Mouse (Mus musculus) midbrain, embryonic 16.5 days (tissue): ENCODE measurements around the gene Ndufa6. TPM values are rescaled to one million over a fixed set of nuclear protein-coding genes. Genes with fewer than 3 reads are reported as not detected.
"Not testable (repeated sequence)": the region's sequence is repeated elsewhere in the genome, so short reads cannot be mapped to it uniquely, and the experiment has no call there.

Experiments used
- ATAC-seq: fragments of 200-750 bp; cut with Nextera tagmentation; 2 replicates; pipeline ENCODE4 v1.8.0; 2017; ENCODE audit warnings: moderate TSS enrichment
- H3K27ac ChIP-seq: fragments of 300-500 bp; sonication (generic); 2 replicates; pipeline ENCODE4 v1.5.1; 2014; ENCODE audit warnings: mild to moderate bottlenecking, low read length, mixed read lengths
- H3K27me3 ChIP-seq: fragments of 300-500 bp; sonication (generic); 2 replicates; pipeline ENCODE4 v1.6.1; 2014; ENCODE audit warnings: low read depth, low read length, mixed read lengths; ENCODE audit not compliant: control insufficient read depth, insufficient read depth
- H3K36me3 ChIP-seq: fragments of 300-500 bp; sonication (generic); 2 replicates; pipeline ENCODE4 v1.6.1; 2014; ENCODE audit warnings: mild to moderate bottlenecking, low read length, moderate library complexity, mixed read lengths; ENCODE audit not compliant: control insufficient read depth, insufficient read depth
- H3K4me1 ChIP-seq: fragments of 300-500 bp; sonication (generic); 2 replicates; pipeline ENCODE4 v1.6.1; 2014; ENCODE audit warnings: mild to moderate bottlenecking, low read length, mixed read lengths; ENCODE audit not compliant: control insufficient read depth, insufficient read depth
- H3K4me2 ChIP-seq: fragments of 300-500 bp; sonication (generic); 2 replicates; pipeline ENCODE4 v1.6.1; 2014; ENCODE audit warnings: mild to moderate bottlenecking, low read length, mixed read lengths
- H3K4me3 ChIP-seq: fragments of 300-500 bp; sonication (generic); 2 replicates; pipeline ENCODE4 v1.5.1; 2014; ENCODE audit warnings: low read depth, mild to moderate bottlenecking, low read length, moderate library complexity, mixed read lengths
- H3K9ac ChIP-seq: fragments of 300-500 bp; sonication (generic); 2 replicates; pipeline ENCODE4 v1.6.1; 2014; ENCODE audit warnings: low read depth, low read length, mixed read lengths
- H3K9me3 ChIP-seq: fragments of 300-500 bp; sonication (generic); replicated peaks from 2 replicates; pipeline ENCODE4 v1.6.1; 2014; ENCODE audit warnings: mild to moderate bottlenecking, low read length, mixed read lengths; ENCODE audit not compliant: control insufficient read depth, poor library complexity, severe bottlenecking
- WGBS: fragments of 180-500 bp; shearing (Covaris S2); extraction: QIAGEN DNeasy Blood & Tissue Kit; methylation state at CpG from one replicate; pipeline ENCODE4 v1.1.7; 2014; 5-methylcytosine and 5-hydroxymethylcytosine counted together
- polyA plus RNA-seq: library from polyadenylated mRNA; unstranded; fragments of >200 nt; fragmentation: Nextera tagmentation; extraction: Ambion mirVana; gene quantifications from 2 replicates; pipeline ENCODE4 v1.2.1, GENCODE M21; 2015

Ndufa6 gene
- polyA plus RNA-seq: 321 and 346 TPM in 2 replicates

DNA sequence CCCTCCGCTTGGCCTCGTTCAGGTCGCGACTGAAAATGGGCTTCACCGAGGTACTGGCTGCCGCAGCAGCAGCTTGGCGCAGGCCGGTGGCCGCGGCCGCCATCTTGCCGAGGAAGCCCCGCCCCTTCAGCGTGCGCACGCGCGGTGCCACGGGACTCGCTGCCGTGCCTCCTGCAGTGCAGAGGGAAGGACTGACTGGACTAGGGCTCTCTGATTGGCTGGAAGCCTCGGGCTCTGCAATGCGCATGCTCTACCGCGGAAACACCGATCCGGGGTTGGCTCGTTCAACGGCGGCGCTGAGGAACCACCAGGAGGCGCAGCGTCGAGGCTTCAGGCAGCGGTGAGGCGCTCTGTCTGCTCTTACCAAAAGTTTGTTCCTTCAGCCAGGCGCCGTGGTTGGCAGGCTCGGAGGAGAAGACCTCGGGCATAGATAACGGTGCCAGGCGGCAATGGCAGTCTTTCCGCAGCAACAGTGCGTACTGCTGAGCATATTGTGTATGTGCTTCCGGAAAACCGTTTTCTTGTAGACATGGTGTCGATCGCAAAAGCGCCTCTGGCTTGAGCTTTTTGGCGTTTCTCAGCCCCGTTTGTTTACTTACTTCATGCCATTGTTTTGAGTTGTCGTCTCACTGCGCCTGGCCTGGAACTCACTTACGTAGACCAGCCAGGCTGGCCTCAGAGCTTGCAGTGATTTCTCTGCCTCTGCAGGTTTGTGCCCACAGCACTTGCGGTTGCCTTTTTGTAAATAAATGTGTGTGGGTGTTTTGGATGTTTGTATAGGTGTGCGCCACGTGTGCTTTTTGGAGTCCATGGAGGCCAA is at the start of gene Ndufa6:
TSS of gene Ndufa6 (minus strand) at position 197 of the 820 bp plus-strand sequence.
- no peaks in the 10 kb centered on the region for H3K9me3 ChIP-seq
- peak within 1 kb of the TSS; percentile 84 for H3K27ac ChIP-seq
- WGBS: 2% methylated on average over 57 of the region's 57 CpGs
- ATAC-seq: peak; percentile 99
- no peaks in the 10 kb centered on the region for H3K36me3 ChIP-seq
- peak within 1 kb of the TSS; percentile 96 for H3K4me2 ChIP-seq
- H3K27me3 ChIP-seq: no peaks in the 10 kb centered on the region
- H3K9ac ChIP-seq: peak within 1 kb of the TSS; percentile 86
- peaks cover 21% of the 10 kb centered on the region for H3K4me1 ChIP-seq
- H3K4me3 ChIP-seq: peak within 1 kb of the TSS; percentile 75

DNA sequence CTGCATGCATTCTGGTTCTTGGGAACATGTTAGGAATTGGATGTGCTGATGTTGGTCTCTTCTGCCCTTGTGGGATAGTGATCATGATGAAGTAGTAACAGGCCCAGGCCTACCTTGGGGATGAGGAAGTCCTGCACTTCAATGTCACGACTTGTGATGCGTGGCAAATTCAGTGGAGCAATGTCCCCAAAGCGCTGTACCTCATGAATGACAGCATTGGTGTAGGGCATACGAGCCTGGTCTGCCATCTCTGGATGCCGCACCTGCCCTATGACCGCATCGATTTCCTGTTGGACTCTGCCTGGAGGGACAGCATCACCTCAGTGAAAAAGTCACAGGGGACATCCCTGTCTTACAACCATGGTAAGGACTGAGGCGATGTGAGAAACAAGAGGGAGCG is 49.5 kb upstream of the Ndufa6 start:
- H3K4me3 ChIP-seq: no peak overlapping the region
- H3K27me3 ChIP-seq: no peaks in the 10 kb centered on the region
- no peaks in the 10 kb centered on the region for H3K4me1 ChIP-seq
- no peak overlapping the region for H3K4me2 ChIP-seq
- H3K27ac ChIP-seq: no peak overlapping the region
- ATAC-seq: no peak
- no peaks in the 10 kb centered on the region for H3K36me3 ChIP-seq
- no peak overlapping the region for H3K9ac ChIP-seq
- WGBS: 96% methylated on average over 9 of the region's 9 CpGs
- H3K9me3 ChIP-seq: no peaks in the 10 kb centered on the region

DNA sequence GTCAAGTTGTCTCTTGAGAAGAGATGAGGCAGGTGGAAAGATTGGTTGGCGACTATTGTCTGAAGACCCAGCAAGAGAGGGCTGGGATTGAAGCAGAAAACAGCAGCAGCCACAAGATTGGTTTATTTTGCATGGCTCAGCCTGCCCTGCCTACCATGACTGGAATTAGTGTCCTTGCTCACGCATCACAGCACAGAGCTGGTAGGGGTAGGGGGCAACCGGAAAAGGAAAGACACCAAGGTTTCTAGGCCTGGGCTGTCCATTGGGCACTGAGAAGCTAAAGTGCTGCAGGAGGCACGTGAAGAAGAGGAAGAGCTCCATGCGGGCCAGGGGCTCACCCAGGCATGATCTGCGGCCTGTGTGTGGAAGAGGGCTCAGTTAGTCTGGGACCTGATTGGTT is 48.6 kb upstream of the Ndufa6 start:
- H3K4me3 ChIP-seq: no peak overlapping the region
- no peak for ATAC-seq
- H3K27me3 ChIP-seq: no peaks in the 10 kb centered on the region
- H3K4me1 ChIP-seq: no peaks in the 10 kb centered on the region
- 83% methylated on average over 6 of the region's 6 CpGs for WGBS
- H3K4me2 ChIP-seq: no peak overlapping the region
- H3K9me3 ChIP-seq: no peaks in the 10 kb centered on the region
- H3K27ac ChIP-seq: no peak overlapping the region
- H3K9ac ChIP-seq: no peak overlapping the region
- no peaks in the 10 kb centered on the region for H3K36me3 ChIP-seq

DNA sequence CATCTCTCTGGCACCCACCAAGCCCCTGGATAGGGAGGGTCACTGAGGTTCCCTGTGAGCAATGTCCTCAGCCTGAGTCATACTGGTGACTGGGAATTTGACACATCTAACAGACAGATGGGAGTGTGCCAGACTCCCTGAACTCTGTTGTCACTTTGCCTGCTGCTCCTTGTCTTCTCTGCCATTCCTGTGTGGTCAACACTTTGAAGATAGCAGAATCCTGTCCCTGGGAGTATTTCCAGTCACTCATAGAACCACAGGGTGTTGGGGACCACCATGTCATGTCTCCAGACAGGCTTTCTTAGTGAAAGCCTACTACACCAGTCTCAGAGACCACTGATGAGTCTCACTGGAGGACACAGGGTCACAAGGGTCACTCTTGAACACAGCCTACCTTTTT is 48.0 kb upstream of the Ndufa6 start:
- H3K9me3 ChIP-seq: no peaks in the 10 kb centered on the region
- H3K4me1 ChIP-seq: no peaks in the 10 kb centered on the region
- H3K27me3 ChIP-seq: no peaks in the 10 kb centered on the region
- H3K4me3 ChIP-seq: no peak overlapping the region
- H3K36me3 ChIP-seq: no peaks in the 10 kb centered on the region
- H3K4me2 ChIP-seq: no peak overlapping the region
- no peak overlapping the region for H3K27ac ChIP-seq
- no peak overlapping the region for H3K9ac ChIP-seq
- ATAC-seq: no peak

DNA sequence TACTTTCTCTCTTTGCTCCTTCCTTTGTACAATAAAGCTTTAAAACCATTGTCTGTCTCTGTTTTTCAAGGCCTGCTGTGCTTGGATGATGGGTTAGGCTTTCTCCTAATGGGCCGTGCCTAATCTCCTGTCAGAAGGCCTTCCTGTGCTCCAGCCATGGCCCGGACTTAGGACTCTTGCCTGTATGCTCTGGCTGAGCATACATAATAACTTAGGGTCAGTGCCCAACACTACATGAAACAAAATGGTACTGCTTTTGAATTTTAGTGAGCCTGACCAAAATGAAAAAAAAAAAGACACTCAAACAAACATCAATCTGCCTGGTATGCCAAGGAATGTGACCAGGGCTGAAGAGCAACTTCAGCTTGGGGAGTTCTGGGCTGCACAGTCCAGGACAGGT is 47.4 kb upstream of the Ndufa6 start:
- H3K27ac ChIP-seq: no peak overlapping the region
- H3K27me3 ChIP-seq: no peaks in the 10 kb centered on the region
- no peaks in the 10 kb centered on the region for H3K9me3 ChIP-seq
- H3K36me3 ChIP-seq: no peaks in the 10 kb centered on the region
- no peak overlapping the region for H3K4me3 ChIP-seq
- no peak overlapping the region for H3K4me2 ChIP-seq
- no peak for ATAC-seq
- 31% methylated on average over 2 of the region's 2 CpGs for WGBS
- no peak overlapping the region for H3K9ac ChIP-seq
- H3K4me1 ChIP-seq: no peaks in the 10 kb centered on the region

DNA sequence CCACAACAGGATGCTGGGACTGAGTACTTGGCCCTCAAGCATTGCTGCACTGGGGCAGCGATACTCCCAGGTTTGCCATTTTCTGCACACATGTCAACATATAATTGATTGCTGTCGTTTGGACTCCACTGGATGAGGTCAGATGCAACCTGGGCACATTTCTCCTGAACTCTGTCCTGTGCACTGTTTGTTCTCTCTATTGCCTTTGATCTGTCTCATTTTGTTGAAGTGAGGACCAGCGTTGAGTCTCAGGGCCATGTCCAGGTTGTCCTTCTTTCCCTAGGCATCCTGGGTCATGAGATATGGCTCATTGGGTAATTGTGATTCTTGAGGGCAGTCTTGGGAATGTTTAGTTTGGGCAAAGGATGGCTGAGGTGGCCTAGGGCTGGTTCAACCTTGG is 41.8 kb upstream of the Ndufa6 start:
- ATAC-seq, H3K27ac ChIP-seq, H3K4me3 ChIP-seq, H3K4me1 ChIP-seq, H3K9me3 ChIP-seq, H3K9ac ChIP-seq, H3K36me3 ChIP-seq, H3K4me2 ChIP-seq, H3K27me3 ChIP-seq: not testable (repeated sequence)
- WGBS: 93% methylated on average over 3 of the region's 3 CpGs

DNA sequence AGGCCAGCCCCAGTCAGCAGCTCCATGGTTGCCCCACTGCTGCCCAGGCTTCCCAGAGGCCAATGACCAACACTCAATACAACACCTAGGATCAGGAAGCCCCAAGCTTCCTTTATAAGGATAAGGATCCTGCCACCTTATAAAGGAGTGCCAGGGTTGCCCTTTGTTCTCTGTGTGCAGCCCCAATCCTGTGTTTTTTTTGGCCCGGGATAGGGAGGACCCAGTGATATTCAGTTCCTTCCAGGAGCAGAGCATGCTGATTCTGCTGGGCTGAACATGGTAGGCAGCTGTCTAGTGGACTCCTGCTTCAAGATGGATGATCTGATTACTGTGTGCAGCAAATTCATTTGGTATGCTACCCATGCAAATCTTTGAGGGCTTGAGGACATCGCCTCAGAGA is 39.8 kb upstream of the Ndufa6 start, which contains the start of gene Cyp2d11:
TSS of gene Cyp2d11 (minus strand) at position 101 of the 400 bp plus-strand sequence.
- 98% methylated on average over 2 of the region's 2 CpGs for WGBS
- H3K9ac ChIP-seq, H3K4me2 ChIP-seq, H3K9me3 ChIP-seq, H3K36me3 ChIP-seq, H3K4me3 ChIP-seq, H3K4me1 ChIP-seq, H3K27me3 ChIP-seq, H3K27ac ChIP-seq, ATAC-seq: not testable (repeated sequence)

DNA sequence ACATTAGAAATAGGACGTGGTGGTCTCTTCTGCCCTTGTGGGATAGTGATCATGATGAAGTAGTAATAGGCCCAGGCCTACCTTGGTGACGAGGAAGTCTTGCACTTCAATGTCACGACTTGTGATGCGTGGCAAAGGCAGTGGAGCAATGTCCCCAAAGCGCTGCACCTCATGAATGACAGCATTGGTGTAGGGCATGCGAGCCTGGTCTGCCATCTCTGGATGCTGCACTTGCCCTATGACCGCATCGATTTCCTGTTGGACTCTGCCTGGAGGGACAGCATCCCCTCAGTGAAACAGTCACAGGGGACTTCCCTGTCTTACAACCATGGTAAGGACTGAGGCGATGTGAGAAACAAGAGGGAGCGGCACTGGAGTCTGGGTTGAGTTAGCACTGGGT is 35.8 kb upstream of the Ndufa6 start:
- H3K27me3 ChIP-seq, H3K9ac ChIP-seq, H3K4me2 ChIP-seq, H3K27ac ChIP-seq, H3K36me3 ChIP-seq, ATAC-seq, H3K4me3 ChIP-seq, H3K9me3 ChIP-seq, H3K4me1 ChIP-seq: not testable (repeated sequence)
- WGBS: 95% methylated on average over 10 of the region's 10 CpGs

DNA sequence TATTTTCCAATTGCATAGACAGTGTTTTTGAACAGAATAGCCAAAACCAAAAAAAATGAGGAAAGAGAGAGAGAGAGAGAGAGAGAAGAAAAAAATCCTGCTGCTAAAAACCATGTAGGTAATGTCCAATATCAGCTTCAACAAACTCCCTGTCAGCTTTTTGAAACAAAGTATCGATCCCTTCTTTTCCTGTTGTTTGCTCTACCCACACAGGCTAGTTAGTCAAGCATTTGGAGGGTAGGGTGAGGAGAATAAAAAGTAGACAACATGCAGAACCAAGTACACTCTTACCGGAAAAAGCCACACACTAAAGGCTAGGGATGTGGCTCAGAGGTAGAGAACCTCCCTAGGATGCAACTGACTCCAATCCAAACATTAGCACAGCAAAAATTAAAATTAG is 31.6 kb upstream of the Ndufa6 start:
- Histone ChIP-seq H3K9ac (no peak overlapping the region), H3K4me3 (no peak overlapping the region), H3K36me3 (no peaks in the 10 kb centered on the region), H3K27ac (no peak overlapping the region), H3K9me3 (no peaks in the 10 kb centered on the region), H3K27me3 (no peaks in the 10 kb centered on the region), H3K4me1 (peaks cover 3% of the 10 kb centered on the region; the same call in 1 of the 2 replicates), H3K4me2 (no peak overlapping the region)
- no peak for ATAC-seq
- 91% methylated on average over 2 of the region's 2 CpGs for WGBS
